Mouse (Mus musculus) liver, adult 2 months (tissue): Measurements from ENCODE around the gene Sub1.

Source experiments
- CTCF ChIP-seq: fragments of 200-500 bp; IDR thresholded peaks from 2 replicates; pipeline ENCODE4 v1.5.1; 2011; ENCODE audit warnings: low read depth, low read length, control low read depth
- POLR2A ChIP-seq: fragments of 200-500 bp; IDR thresholded peaks from 2 replicates; pipeline ENCODE4 v1.6.1; 2011; ENCODE audit warnings: low read length, control low read depth; ENCODE audit not compliant: insufficient read depth; ENCODE audit errors: extremely low read depth

DNA sequence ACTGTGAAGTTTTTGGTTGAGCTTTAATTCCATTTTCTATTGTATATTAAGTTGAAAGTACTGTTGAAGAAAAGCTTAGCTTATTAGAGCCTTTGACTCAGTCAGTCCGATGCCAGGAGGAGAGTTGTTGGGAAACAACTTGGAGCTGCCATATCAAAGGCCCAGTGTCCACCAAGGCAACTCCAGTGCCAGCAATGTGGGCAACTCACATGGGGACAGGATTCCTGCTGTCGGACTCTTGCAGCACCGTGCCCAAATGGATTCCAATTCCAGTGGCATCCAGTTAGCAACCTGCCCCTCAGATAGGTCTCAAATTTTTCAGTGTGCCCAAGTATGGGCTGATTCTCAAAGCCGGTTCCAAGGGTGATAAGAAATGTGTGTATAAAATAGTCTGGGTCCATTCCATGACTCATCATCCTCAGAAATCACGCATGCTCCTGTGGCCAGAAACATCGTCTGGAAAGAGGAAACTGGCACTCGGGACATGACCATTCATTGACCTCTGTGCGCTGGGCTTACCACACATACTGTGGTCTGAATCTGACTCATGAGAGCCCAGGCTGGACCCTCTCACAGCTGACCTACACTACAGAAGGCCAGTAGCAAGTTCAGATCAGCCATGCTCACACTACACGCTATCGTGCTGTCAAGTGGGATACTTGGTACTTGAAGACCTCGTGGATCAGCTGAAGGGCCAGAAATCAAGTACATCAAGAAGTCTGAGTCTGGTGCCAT is 32.8 kb downstream of the Sub1 start:
- TF ChIP-seq POLR2A (no peak), CTCF (no peak)
